Mouse (Mus musculus) MEL (cell line): ENCODE measurements around the gene Kif1bp. TPM values are rescaled to one million over a fixed set of nuclear protein-coding genes. Genes with fewer than 3 reads are reported as not detected.

Source experiments
- DNase-seq: peaks from one replicate; pipeline ENCODE4 v3.0.0; 2011; ENCODE audit warnings: low read depth, low spot score
- H3K27ac ChIP-seq: 2 replicates; pipeline ENCODE4 v1.5.1; 2012; ENCODE audit warnings: low read depth, mild to moderate bottlenecking, control low read depth, low read length, moderate library complexity; ENCODE audit not compliant: control insufficient read depth
- H3K27me3 ChIP-seq, 2 experiments: fragments of 150-350 bp in 1 of 2; sonication (generic) in 1 of 2; 2 replicates each; pipeline ENCODE4 v1.6.1; 2012; ENCODE audit warnings: low read length in 2 of 2, mild to moderate bottlenecking in 2 of 2, improper control_type of control experiment in 1 of 2, moderate library complexity in 1 of 2; ENCODE audit not compliant: insufficient read depth in 2 of 2, control insufficient read depth in 1 of 2
- H3K36me3 ChIP-seq, 2 experiments: 2 replicates each; pipeline ENCODE4 v1.6.1; 2012 to 2014; ENCODE audit warnings: low read length in 2 of 2, improper control_type of control experiment in 1 of 2, inconsistent platforms in 1 of 2, mild to moderate bottlenecking in 1 of 2; ENCODE audit not compliant: insufficient read depth in 2 of 2, control insufficient read depth in 1 of 2
- H3K4me1 ChIP-seq, 2 experiments: fragments of 150-350 bp in 1 of 2; sonication (generic) in 1 of 2; 2 replicates each; pipeline ENCODE4 v1.6.1; 2012; ENCODE audit warnings: low read length in 2 of 2, improper control_type of control experiment in 1 of 2, mild to moderate bottlenecking in 1 of 2; ENCODE audit not compliant: insufficient read depth in 2 of 2, control insufficient read depth in 1 of 2
- H3K4me3 ChIP-seq, 2 experiments: fragments of 150-350 bp in 1 of 2; sonication (generic) in 1 of 2; 2 replicates each; pipeline ENCODE4 v1.5.1; 2012; ENCODE audit warnings: low read depth in 2 of 2, low read length in 2 of 2, mild to moderate bottlenecking in 2 of 2, moderate library complexity in 2 of 2, control low read depth in 1 of 2, improper control_type of control experiment in 1 of 2; ENCODE audit not compliant: control insufficient read depth in 1 of 2, insufficient read depth in 1 of 2
- H3K79me2 ChIP-seq: 2 replicates; pipeline ENCODE4 v1.6.1; 2012; ENCODE audit warnings: mild to moderate bottlenecking, low read length, moderate library complexity; ENCODE audit not compliant: control insufficient read depth, poor library complexity, insufficient read depth
- H3K9ac ChIP-seq: 2 replicates; pipeline ENCODE4 v1.6.1; 2012; ENCODE audit warnings: low read depth, mild to moderate bottlenecking, control low read depth, low read length, moderate library complexity; ENCODE audit not compliant: control insufficient read depth, poor library complexity, severe bottlenecking
- H3K9me3 ChIP-seq: fragments of 150-350 bp; sonication (generic); replicated peaks from 2 replicates; pipeline ENCODE4 v1.6.1; 2012; ENCODE audit warnings: mild to moderate bottlenecking, low read length, improper control_type of control experiment, moderate library complexity; ENCODE audit not compliant: insufficient read depth
- BHLHE40 ChIP-seq: IDR thresholded peaks from 2 replicates; pipeline ENCODE4 v1.6.1; 2012; ENCODE audit warnings: low read depth, mild to moderate bottlenecking, inconsistent platforms, low read length, improper control_type of control experiment, borderline replicate concordance
- E2F4 ChIP-seq: IDR thresholded peaks from 2 replicates; pipeline ENCODE4 v1.6.1; 2011; ENCODE audit warnings: low read depth, low read length, improper control_type of control experiment, borderline replicate concordance
- EP300 ChIP-seq, 2 experiments: IDR thresholded peaks; 2 replicates each; pipeline ENCODE4 v1.6.1; 2011; ENCODE audit warnings: improper control_type of control experiment in 2 of 2, low read length in 2 of 2, low read depth in 1 of 2, mild to moderate bottlenecking in 1 of 2
- ETS1 ChIP-seq: IDR thresholded peaks from 2 replicates; pipeline ENCODE4 v1.6.1; 2012; ENCODE audit warnings: low read depth, mild to moderate bottlenecking, inconsistent platforms, low read length, improper control_type of control experiment, moderate library complexity
- GABPA ChIP-seq: IDR thresholded peaks from 2 replicates; pipeline ENCODE4 v1.6.1; 2012; ENCODE audit warnings: low read depth, mild to moderate bottlenecking, inconsistent platforms, low read length, improper control_type of control experiment, moderate library complexity
- HCFC1 ChIP-seq: IDR thresholded peaks from 2 replicates; pipeline ENCODE4 v1.6.1; 2012; ENCODE audit warnings: low read depth, mild to moderate bottlenecking, inconsistent platforms, low read length, improper control_type of control experiment, moderate library complexity
- JUND ChIP-seq: IDR thresholded peaks from 2 replicates; pipeline ENCODE4 v1.6.1; 2011; ENCODE audit warnings: low read depth, mild to moderate bottlenecking, improper control_type of control experiment, low read length
- MAFK ChIP-seq: IDR thresholded peaks from 2 replicates; pipeline ENCODE4 v1.6.1; 2011; ENCODE audit warnings: low read depth, mild to moderate bottlenecking, low read length, improper control_type of control experiment, borderline replicate concordance
- MAX ChIP-seq: IDR thresholded peaks from 2 replicates; pipeline ENCODE4 v1.6.1; 2011; ENCODE audit warnings: low read length, improper control_type of control experiment
- MXI1 ChIP-seq: IDR thresholded peaks from 2 replicates; pipeline ENCODE4 v1.6.1; 2011; ENCODE audit warnings: mild to moderate bottlenecking, low read depth, low read length, improper control_type of control experiment
- MYC ChIP-seq: IDR thresholded peaks from 2 replicates; pipeline ENCODE4 v1.6.1; 2011; ENCODE audit warnings: low read depth, mild to moderate bottlenecking, low read length, improper control_type of control experiment, moderate library complexity
- NELFE ChIP-seq: IDR thresholded peaks from 2 replicates; pipeline ENCODE4 v1.6.1; 2011; ENCODE audit warnings: low read depth, low read length, improper control_type of control experiment
- NRF1 ChIP-seq: IDR thresholded peaks from 2 replicates; pipeline ENCODE4 v1.6.1; 2014; ENCODE audit warnings: low read depth, mild to moderate bottlenecking, inconsistent platforms, low read length, improper control_type of control experiment, moderate library complexity; ENCODE audit not compliant: poor library complexity, insufficient read depth, severe bottlenecking
- POLR2A ChIP-seq, 2 experiments: IDR thresholded peaks; 2 replicates each; pipeline ENCODE4 v1.6.1; 2011 to 2012; ENCODE audit warnings: low read length in 2 of 2, mild to moderate bottlenecking in 2 of 2, control low read depth in 1 of 2, improper control_type of control experiment in 1 of 2, low read depth in 1 of 2, moderate library complexity in 1 of 2; ENCODE audit not compliant: control insufficient read depth in 1 of 2, insufficient read depth in 1 of 2, poor library complexity in 1 of 2
- TAL1 ChIP-seq: IDR thresholded peaks from 2 replicates; pipeline ENCODE4 v1.6.1; 2012; ENCODE audit warnings: mild to moderate bottlenecking, inconsistent platforms, low read length, moderate library complexity, mixed read lengths
- TBP ChIP-seq: IDR thresholded peaks from 2 replicates; pipeline ENCODE4 v1.8.0; 2011; ENCODE audit warnings: low read depth, low read length, improper control_type of control experiment
- TCF12 ChIP-seq: IDR thresholded peaks from 2 replicates; pipeline ENCODE4 v1.6.1; 2014; ENCODE audit warnings: low read depth, mild to moderate bottlenecking, inconsistent platforms, low read length, improper control_type of control experiment, moderate library complexity
- USF1 ChIP-seq: IDR thresholded peaks from 2 replicates; pipeline ENCODE4 v1.6.1; 2014; ENCODE audit warnings: low read depth, mild to moderate bottlenecking, inconsistent platforms, low read length, improper control_type of control experiment, moderate library complexity
- USF2 ChIP-seq, 2 experiments: IDR thresholded peaks; 2 replicates each; pipeline ENCODE4 v1.6.1; 2011 to 2012; ENCODE audit warnings: improper control_type of control experiment in 2 of 2, low read length in 2 of 2, borderline replicate concordance in 1 of 2, inconsistent platforms in 1 of 2, low read depth in 1 of 2, mild to moderate bottlenecking in 1 of 2; ENCODE audit not compliant: insufficient read depth in 1 of 2
- ZMIZ1 ChIP-seq: IDR thresholded peaks from 2 replicates; pipeline ENCODE4 v1.6.1; 2012; ENCODE audit warnings: low read depth, mild to moderate bottlenecking, inconsistent platforms, low read length, improper control_type of control experiment, moderate library complexity
- polyA plus RNA-seq, 2 experiments: library from polyadenylated mRNA; stranded (reverse) in 1 of 2; unstranded in 1 of 2; fragments of >175 nt in 1 of 2; fragments of >200 nt in 1 of 2; gene quantifications; 2 replicates each; pipeline versions ENCODE4 v1.2.1 to v1.2.4; 2012; ENCODE audit warnings: low replicate concordance in 2 of 2, low read depth in 1 of 2; ENCODE audit not compliant: insufficient read length in 2 of 2, insufficient read depth in 1 of 2, missing spikeins in 1 of 2
- total RNA-seq: library from RNA; depleted of rRNA; stranded (reverse); fragments of 300-350 nt; gene quantifications from 2 replicates; pipeline ENCODE4 v1.2.3, GENCODE M21; 2012

Gene Kif1bp
- total and polyA plus RNA-seq, 3 experiments, result 17.3 to 177 (median 24.7) TPM

- peaks cover 6 to 32% of the 10 kb centered on the region in 2 experiments for H3K4me1 ChIP-seq
- H3K4me3 ChIP-seq, result peak overlapping the region; percentile 12 to 17; a peak in 3 of 4 replicates
- peak overlapping the region; percentile 98 for H3K27ac ChIP-seq
These were observed 35.8 kb downstream of the Kif1bp start for GRCm38 (mm10) chr10:62542507-62542906.

GRCm38 (mm10) chr10:62541499-62541898 lies 36.8 kb downstream of the Kif1bp start:
- peak overlapping the region; percentile 47 to 57 for H3K4me3 ChIP-seq
- peak; percentile 91 for TF ChIP-seq MXI1
- TF ChIP-seq JUND, result no peak
- TF ChIP-seq POLR2A (IDR thresholded peaks at IDR 0.05; ENCODE audit: control insufficient read depth in 1 of 2, insufficient read depth in 1 of 2, low read depth in 1 of 2, low read length in 2 of 2, poor library complexity in 1 of 2), result peak in 1 of 2 experiments; percentile 70; a peak in 3 of 4 replicates
- no peak for TF ChIP-seq NRF1
- peak; percentile 91; the same call in 1 of the 2 replicates for TF ChIP-seq MYC
- peak; percentile 46 for TF ChIP-seq TCF12
- peak; percentile 94 for TF ChIP-seq USF1
- TF ChIP-seq MAFK, result no peak
- TF ChIP-seq MAX, result peak; percentile 96
- peak; percentile 85; the same call in 1 of the 2 replicates for TF ChIP-seq BHLHE40
- no peak for TF ChIP-seq E2F4
- peak; percentile 48; the same call in 1 of the 2 replicates for TF ChIP-seq TBP
- TF ChIP-seq HCFC1, result peak; percentile 29; the same call in 1 of the 2 replicates
- peak; percentile 24 to 33; a peak in 1 of 4 replicates for TF ChIP-seq EP300 (IDR thresholded peaks at IDR 0.05; ENCODE audit: low read depth in 1 of 2, low read length in 2 of 2)
- TF ChIP-seq GABPA, result no peak
- peak; percentile 44 to 60; a peak in 2 of 4 replicates for TF ChIP-seq USF2 (IDR thresholded peaks at IDR 0.05; ENCODE audit: borderline replicate concordance in 1 of 2, insufficient read depth in 1 of 2, low read depth in 1 of 2, low read length in 2 of 2)
- peak; percentile 70 for TF ChIP-seq NELFE
- peak; percentile 54; the same call in 1 of the 2 replicates for TF ChIP-seq ZMIZ1
- no peak for TF ChIP-seq TAL1
- TF ChIP-seq ETS1, result peak; percentile 73
- peak; percentile 95 for DNase-seq
- peak overlapping the region; percentile 86 for H3K9ac ChIP-seq
- peaks cover 6 to 32% of the 10 kb centered on the region in 2 experiments for H3K4me1 ChIP-seq
- peaks cover 0 to 16% of the 10 kb centered on the region in 2 experiments; a peak in 2 of 4 replicates for H3K36me3 ChIP-seq
- H3K27ac ChIP-seq, result peak overlapping the region; percentile 98
- no peaks in the 10 kb centered on the region for H3K9me3 ChIP-seq
- no peaks in the 10 kb centered on the region for H3K27me3 ChIP-seq
- no peaks in the 10 kb centered on the region; the same call in 1 of the 2 replicates for H3K79me2 ChIP-seq

More at GRCm38 (mm10) chr10:62542507-62542906, 35.8 kb downstream of the Kif1bp start:
- H3K9me3 ChIP-seq, result no peaks in the 10 kb centered on the region
- H3K79me2 ChIP-seq, result no peaks in the 10 kb centered on the region; the same call in 1 of the 2 replicates
- TF ChIP-seq MYC (0 out of 2 replicates have a peak, but pooled peaks have one; percentile 10), NRF1 (no peak)
- TF ChIP-seq, all 39 proteins: peak for 1
- peak overlapping the region; percentile 62 for H3K9ac ChIP-seq
- H3K27me3 ChIP-seq, result no peaks in the 10 kb centered on the region
- peak; percentile 59 for DNase-seq
- peaks cover 0 to 16% of the 10 kb centered on the region in 2 experiments; a peak in 2 of 4 replicates for H3K36me3 ChIP-seq
